Mouse (Mus musculus) forebrain, embryonic 15.5 days (tissue): ENCODE results near the gene Hpcal1. TPM values are rescaled to one million over a fixed set of nuclear protein-coding genes. Genes with fewer than 3 reads are reported as not detected.

Source experiments
- ATAC-seq: fragments of 200-750 bp; cut with Nextera tagmentation; replicated peaks from 2 replicates; pipeline ENCODE4 v1.8.0; 2017; ENCODE audit warnings: mild to moderate bottlenecking, moderate TSS enrichment, moderate library complexity
- H3K27ac ChIP-seq: fragments of 300-500 bp; sonication (generic); replicated peaks from 2 replicates; pipeline ENCODE4 v1.5.1; 2015; ENCODE audit warnings: mild to moderate bottlenecking, inconsistent platforms
- H3K27me3 ChIP-seq: fragments of 300-500 bp; sonication (generic); 2 replicates; pipeline ENCODE4 v1.6.1; 2015; ENCODE audit warnings: inconsistent platforms
- H3K36me3 ChIP-seq: fragments of 300-500 bp; sonication (generic); 2 replicates; pipeline ENCODE4 v1.6.1; 2015; ENCODE audit warnings: mild to moderate bottlenecking, inconsistent platforms
- H3K4me1 ChIP-seq: fragments of 300-500 bp; sonication (generic); 2 replicates; pipeline ENCODE4 v1.6.1; 2015; ENCODE audit warnings: inconsistent platforms
- H3K4me2 ChIP-seq: fragments of 300-500 bp; sonication (generic); replicated peaks from 2 replicates; pipeline ENCODE4 v1.6.1; 2015; ENCODE audit warnings: mild to moderate bottlenecking, inconsistent platforms
- H3K4me3 ChIP-seq: fragments of 300-500 bp; sonication (generic); 2 replicates; pipeline ENCODE4 v1.5.1; 2015; ENCODE audit warnings: mild to moderate bottlenecking, inconsistent platforms
- H3K9ac ChIP-seq: fragments of 300-500 bp; sonication (generic); replicated peaks from 2 replicates; pipeline ENCODE4 v1.6.1; 2015; ENCODE audit warnings: mild to moderate bottlenecking, inconsistent platforms
- H3K9me3 ChIP-seq: fragments of 300-500 bp; sonication (generic); 2 replicates; pipeline ENCODE4 v1.6.1; 2016; ENCODE audit warnings: inconsistent platforms
- WGBS: fragments of 180-500 bp; shearing (Covaris S2); methylation state at CpG from one replicate; pipeline ENCODE4 v1.1.7; 2015; ENCODE audit warnings: mixed read lengths; 5-methylcytosine and 5-hydroxymethylcytosine counted together
- polyA plus RNA-seq: library from polyadenylated mRNA; unstranded; fragments of >200 nt; fragmentation: Nextera tagmentation; extraction: Ambion mirVana; gene quantifications from 2 replicates; pipeline ENCODE4 v1.2.1, GENCODE M21; 2015

The Hpcal1 gene
- polyA plus RNA-seq, 1 experiment from 2014 or later: 36.1 TPM

- ATAC-seq: no peak
- 95% methylated on average over 13 of the region's 13 CpGs for WGBS
Observed at GRCm38 (mm10) chr12:17722452-17723181, 32.0 kb downstream of the Hpcal1 start.

GRCm38 (mm10) chr12:17723182-17723570, 32.5 kb downstream of the Hpcal1 start:
- WGBS: 96% methylated on average over 1 of the region's 1 CpGs
- H3K36me3 ChIP-seq: no peaks in the 10 kb centered on the region
- H3K4me1 ChIP-seq: peaks cover 20% of the 10 kb centered on the region
- H3K27ac ChIP-seq: no peak overlapping the region
- no peak overlapping the region for H3K9ac ChIP-seq
- H3K4me2 ChIP-seq: no peak overlapping the region
- no peak for ATAC-seq
- H3K9me3 ChIP-seq: no peaks in the 10 kb centered on the region
- no peaks in the 10 kb centered on the region for H3K27me3 ChIP-seq
- H3K4me3 ChIP-seq: no peak overlapping the region

More at GRCm38 (mm10) chr12:17722452-17723181, 32.0 kb downstream of the Hpcal1 start:
- no peak overlapping the region for H3K4me3 ChIP-seq
- H3K27me3 ChIP-seq: no peaks in the 10 kb centered on the region
- no peaks in the 10 kb centered on the region for H3K36me3 ChIP-seq
- H3K27ac ChIP-seq: no peak overlapping the region
- H3K4me1 ChIP-seq: peaks cover 15% of the 10 kb centered on the region
- H3K9ac ChIP-seq: no peak overlapping the region
- H3K9me3 ChIP-seq: no peaks in the 10 kb centered on the region
- H3K4me2 ChIP-seq: no peak overlapping the region

- H3K27me3 ChIP-seq: no peaks in the 10 kb centered on the region
- no peak for ATAC-seq
- no peak overlapping the region for H3K4me2 ChIP-seq
- 82% methylated on average over 6 of the region's 6 CpGs for WGBS
- no peaks in the 10 kb centered on the region for H3K9me3 ChIP-seq
- peaks cover 24% of the 10 kb centered on the region for H3K4me1 ChIP-seq
- H3K4me3 ChIP-seq: no peak overlapping the region
- H3K9ac ChIP-seq: no peak overlapping the region
- no peak overlapping the region for H3K27ac ChIP-seq
- no peaks in the 10 kb centered on the region for H3K36me3 ChIP-seq
Observed at GRCm38 (mm10) chr12:17723999-17724398, 33.3 kb downstream of the Hpcal1 start.

GRCm38 (mm10) chr12:17724412-17725090, 33.9 kb downstream of the Hpcal1 start:
- no peak overlapping the region for H3K9ac ChIP-seq
- WGBS: 76% methylated on average over 3 of the region's 3 CpGs
- H3K9me3 ChIP-seq: no peaks in the 10 kb centered on the region
- no peaks in the 10 kb centered on the region for H3K36me3 ChIP-seq
- H3K27me3 ChIP-seq: no peaks in the 10 kb centered on the region
- no peak overlapping the region for H3K4me2 ChIP-seq
- peaks cover 29% of the 10 kb centered on the region for H3K4me1 ChIP-seq
- H3K27ac ChIP-seq: no peak overlapping the region
- no peak for ATAC-seq
- H3K4me3 ChIP-seq: no peak overlapping the region

GRCm38 (mm10) chr12:17725592-17725991, 34.9 kb downstream of the Hpcal1 start:
- no peak overlapping the region for H3K9ac ChIP-seq

GRCm38 (mm10) chr12:17726576-17727320, 36.1 kb downstream of the Hpcal1 start:
- Histone ChIP-seq H3K4me3 (no peak overlapping the region), H3K4me2 (no peak overlapping the region), H3K4me1 (peaks cover 29% of the 10 kb centered on the region), H3K9ac (no peak overlapping the region), H3K9me3 (no peaks in the 10 kb centered on the region), H3K27ac (peak overlapping the region; percentile 58), H3K27me3 (no peaks in the 10 kb centered on the region), H3K36me3 (no peaks in the 10 kb centered on the region)
- ATAC-seq: peak; percentile 51
- WGBS: 30% methylated on average over 10 of the region's 10 CpGs

More at GRCm38 (mm10) chr12:17725592-17725991, 34.9 kb downstream of the Hpcal1 start:
- Histone ChIP-seq H3K27ac (no peak overlapping the region), H3K27me3 (no peaks in the 10 kb centered on the region), H3K4me3 (no peak overlapping the region), H3K4me1 (peaks cover 29% of the 10 kb centered on the region), H3K9me3 (no peaks in the 10 kb centered on the region), H3K4me2 (no peak overlapping the region), H3K36me3 (no peaks in the 10 kb centered on the region)
- no peak for ATAC-seq
- WGBS: 73% methylated on average over 6 of the region's 6 CpGs

GRCm38 (mm10) chr12:17727676-17728339, 37.2 kb downstream of the Hpcal1 start:
- peak overlapping the region; percentile 58 for H3K27ac ChIP-seq
- ATAC-seq: no peak
- WGBS: 64% methylated on average over 13 of the region's 13 CpGs

GRCm38 (mm10) chr12:17729211-17729900, 38.7 kb downstream of the Hpcal1 start:
- Histone ChIP-seq H3K27me3 (no peaks in the 10 kb centered on the region), H3K36me3 (no peaks in the 10 kb centered on the region), H3K9me3 (no peaks in the 10 kb centered on the region), H3K9ac (no peak overlapping the region), H3K27ac (no peak overlapping the region), H3K4me2 (no peak overlapping the region), H3K4me3 (no peak overlapping the region), H3K4me1 (peaks cover 32% of the 10 kb centered on the region)
- ATAC-seq: no peak
- WGBS: 70% methylated on average over 13 of the region's 13 CpGs

More at GRCm38 (mm10) chr12:17727676-17728339, 37.2 kb downstream of the Hpcal1 start:
- H3K27me3 ChIP-seq: no peaks in the 10 kb centered on the region
- no peak overlapping the region for H3K9ac ChIP-seq
- no peaks in the 10 kb centered on the region for H3K36me3 ChIP-seq
- no peak overlapping the region for H3K4me2 ChIP-seq
- peaks cover 29% of the 10 kb centered on the region for H3K4me1 ChIP-seq
- H3K4me3 ChIP-seq: no peak overlapping the region
- no peaks in the 10 kb centered on the region for H3K9me3 ChIP-seq

GRCm38 (mm10) chr12:17732006-17732405, 41.4 kb downstream of the Hpcal1 start:
- Histone ChIP-seq H3K9me3 (no peaks in the 10 kb centered on the region), H3K4me1 (peaks cover 24% of the 10 kb centered on the region), H3K27ac (no peak overlapping the region), H3K9ac (no peak overlapping the region), H3K36me3 (no peaks in the 10 kb centered on the region), H3K27me3 (no peaks in the 10 kb centered on the region), H3K4me3 (no peak overlapping the region), H3K4me2 (no peak overlapping the region)
- 91% methylated on average over 7 of the region's 7 CpGs for WGBS
- no peak for ATAC-seq

GRCm38 (mm10) chr12:17732546-17732945, 41.9 kb downstream of the Hpcal1 start:
- no peak overlapping the region for H3K27ac ChIP-seq
- H3K9ac ChIP-seq: no peak overlapping the region
- H3K27me3 ChIP-seq: no peaks in the 10 kb centered on the region
- no peak overlapping the region for H3K4me2 ChIP-seq
- H3K9me3 ChIP-seq: no peaks in the 10 kb centered on the region
- peaks cover 18% of the 10 kb centered on the region for H3K4me1 ChIP-seq
- 87% methylated on average over 4 of the region's 4 CpGs for WGBS
- ATAC-seq: no peak
- H3K4me3 ChIP-seq: no peak overlapping the region
- no peaks in the 10 kb centered on the region for H3K36me3 ChIP-seq

GRCm38 (mm10) chr12:17733114-17733904, 42.7 kb downstream of the Hpcal1 start:
- no peak overlapping the region for H3K27ac ChIP-seq
- no peak overlapping the region for H3K9ac ChIP-seq
- H3K4me2 ChIP-seq: no peak overlapping the region
- no peaks in the 10 kb centered on the region for H3K36me3 ChIP-seq
- no peak for ATAC-seq
- no peaks in the 10 kb centered on the region for H3K27me3 ChIP-seq
- peaks cover 11% of the 10 kb centered on the region for H3K4me1 ChIP-seq
- no peaks in the 10 kb centered on the region for H3K9me3 ChIP-seq
- 54% methylated on average over 6 of the region's 6 CpGs for WGBS
- H3K4me3 ChIP-seq: no peak overlapping the region
